Mouse (Mus musculus) ES-Bruce4 (cell line): Measurements from ENCODE around the gene Fap.

Source experiments
- CTCF ChIP-seq: IDR thresholded peaks from one replicate; pipeline ENCODE4 v1.8.1; 2011; ENCODE audit warnings: low read depth, low read length
- EP300 ChIP-seq: IDR thresholded peaks from 2 replicates; pipeline ENCODE4 v1.6.1; 2011; ENCODE audit warnings: low read depth, low read length; ENCODE audit not compliant: insufficient read depth
- POLR2A ChIP-seq: IDR thresholded peaks from one replicate; pipeline ENCODE4 v1.8.1; 2011; ENCODE audit warnings: low read length; ENCODE audit not compliant: insufficient read depth

DNA sequence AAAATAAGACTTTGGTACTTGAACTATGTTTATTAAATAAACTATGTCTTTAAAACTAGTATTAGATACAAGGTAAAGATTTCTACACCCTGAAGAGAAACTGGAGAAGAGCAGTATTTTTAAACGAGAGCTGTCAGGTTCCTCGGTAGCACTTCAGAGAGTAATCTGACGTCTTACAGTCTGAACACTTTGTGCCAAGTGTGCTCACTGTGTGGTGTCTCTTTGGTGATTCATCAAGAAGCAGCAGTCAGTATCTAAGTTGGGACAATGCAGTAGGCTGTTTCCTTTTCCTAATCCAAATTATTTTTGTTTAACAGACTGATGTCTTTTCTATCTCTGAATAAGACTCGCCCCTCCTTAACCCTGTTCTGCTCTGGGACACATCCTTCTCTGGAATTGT lies 78.5 kb downstream of the Fap start:
- no peak for TF ChIP-seq CTCF
- TF ChIP-seq POLR2A: no peak
- TF ChIP-seq EP300: no peak
